Mouse (Mus musculus) layer of hippocampus, postnatal 10 days (tissue): ENCODE data around the gene Prdm13. TPM values are rescaled to one million over a fixed set of nuclear protein-coding genes. Genes with fewer than 3 reads are reported as not detected.

ENCODE experiments used
- DNase-seq, 2 experiments: peaks; one replicate each; pipeline ENCODE4 v3.0.0; 2021; ENCODE audit warnings: low spot score in 2 of 2
- long read RNA-seq: library from polyadenylated mRNA; stranded (forward); transcript quantifications from one replicate; pipeline ENCODE4 v2.0.0, GENCODE M21; 2023
- total RNA-seq, 2 experiments: library from RNA; stranded (reverse); gene quantifications; 2 replicates each; pipeline ENCODE4 v1.2.3; 2021

Gene Prdm13
- total RNA-seq: not detected
- long read RNA-seq: 0 reads

DNA sequence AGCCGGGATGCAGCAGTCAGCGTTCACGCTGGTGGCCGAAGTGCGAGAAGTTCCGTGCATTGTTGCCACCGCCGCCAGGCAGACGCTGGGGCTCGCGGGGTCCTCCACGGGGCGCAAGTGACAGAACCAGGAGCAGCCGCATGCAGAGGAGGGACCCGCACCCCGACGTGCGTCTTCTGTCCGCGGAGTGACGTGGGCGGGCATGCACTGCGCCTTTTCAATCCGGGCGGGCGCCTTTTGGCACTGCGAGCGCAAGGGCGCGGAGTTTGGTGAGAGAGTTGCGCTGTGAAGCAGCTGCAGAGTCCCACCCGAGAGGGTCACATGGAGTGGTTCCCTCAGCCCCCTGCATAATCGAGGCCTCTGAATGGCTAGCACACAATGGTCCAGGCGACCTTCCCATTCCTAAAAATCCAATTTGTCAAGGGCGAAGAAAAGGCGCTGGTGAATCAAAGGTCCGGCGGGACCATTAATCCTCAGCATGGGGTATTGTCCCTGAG, at the start of gene Prdm13:
TSS of gene Prdm13 (minus strand) at position 369 of the 497 bp plus-strand sequence.
- DNase-seq: no peak

DNA sequence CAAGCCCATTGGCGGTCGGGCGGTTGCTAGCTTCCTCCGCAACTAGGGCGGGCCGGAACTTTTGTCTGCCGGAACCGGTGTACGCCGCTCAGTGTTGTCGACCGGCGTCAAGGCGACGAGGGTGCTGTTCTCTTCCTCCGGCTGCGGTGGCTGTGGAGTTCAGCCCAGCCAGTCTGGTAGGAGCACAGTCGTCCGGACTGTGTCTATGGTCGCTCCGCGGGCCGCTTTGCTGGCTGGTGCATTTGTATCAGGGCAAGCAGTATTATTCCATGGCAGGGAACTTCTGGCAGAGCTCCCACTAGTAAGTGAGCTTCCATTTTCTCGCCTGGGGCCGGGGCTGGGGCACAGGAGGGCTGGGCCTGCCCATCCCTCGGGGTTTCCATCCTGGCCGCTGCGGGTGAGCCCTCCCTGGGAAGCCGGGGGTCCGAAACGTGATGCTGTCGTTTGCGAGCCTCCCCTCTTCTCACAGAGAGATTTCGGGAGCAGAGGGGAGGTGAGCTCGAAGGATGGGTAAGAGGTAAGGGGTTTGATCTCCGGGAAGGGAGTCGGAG, 41.9 kb upstream of the Prdm13 start, which contains the start of gene Ccnc:
TSS of gene Ccnc (plus strand) at position 87 of the 551 bp plus-strand sequence.
- peak; percentile 89 to 94 for DNase-seq

DNA sequence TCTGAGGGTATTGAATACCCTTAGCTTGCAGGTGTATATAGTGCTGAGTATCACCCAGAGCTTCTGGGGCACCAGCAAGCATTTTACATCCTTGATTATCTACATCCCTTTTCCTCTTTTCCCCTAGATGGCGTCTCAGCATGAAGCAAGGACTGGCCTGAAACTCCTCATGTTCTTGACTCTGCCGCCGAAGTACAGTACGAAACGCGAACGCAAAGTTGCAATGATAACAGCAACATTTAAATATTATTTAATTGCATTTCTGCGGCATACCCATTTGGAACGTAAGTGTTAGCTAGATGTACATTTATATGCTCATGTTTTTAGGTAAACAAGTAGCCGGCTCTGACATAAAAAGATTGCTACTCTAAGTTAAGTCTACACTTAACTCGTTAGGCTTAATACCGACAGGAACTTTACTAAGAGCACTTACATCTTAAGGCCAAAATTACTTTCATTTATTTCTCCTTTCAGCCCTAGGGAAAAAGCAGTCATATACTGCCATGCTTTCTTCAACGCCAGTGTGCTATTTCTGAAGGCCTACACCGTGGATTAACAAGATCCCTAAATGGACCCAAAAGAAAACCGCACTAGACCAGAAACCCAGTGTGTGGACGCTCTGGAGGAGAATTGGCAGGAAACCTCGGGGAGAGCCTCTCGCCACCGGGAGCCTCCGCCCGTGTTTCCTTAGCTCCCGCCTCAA, 41.3 kb upstream of the Prdm13 start:
- peak; percentile 19 to 45 for DNase-seq

DNA sequence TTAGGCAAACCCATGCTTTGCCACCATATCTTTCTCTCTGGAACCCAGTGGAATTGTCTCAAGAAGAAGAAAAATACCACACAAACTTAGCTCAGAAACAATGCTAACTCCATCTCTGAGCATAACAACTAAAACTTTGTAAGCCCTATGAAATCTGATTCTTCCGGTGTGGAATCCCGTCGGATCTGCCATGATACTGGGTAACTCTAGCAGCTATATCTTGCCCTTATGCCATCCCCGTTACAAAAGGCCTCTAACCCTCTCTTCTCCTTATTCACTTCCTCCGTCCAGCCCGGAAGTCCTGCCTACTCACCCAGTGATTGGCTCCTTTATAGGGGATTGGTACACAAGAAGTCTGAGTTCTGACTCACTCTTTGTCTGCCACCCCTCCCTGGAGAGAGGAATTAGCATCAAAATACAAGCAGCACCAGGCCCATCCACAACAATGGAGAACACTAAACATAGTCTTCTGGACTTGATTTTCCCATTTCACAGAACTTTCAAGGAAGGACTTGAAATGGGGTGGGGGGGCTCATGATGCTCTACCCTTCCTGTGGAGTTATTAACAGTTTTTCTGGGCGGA, 37.1 kb upstream of the Prdm13 start:
- DNase-seq: no peak

DNA sequence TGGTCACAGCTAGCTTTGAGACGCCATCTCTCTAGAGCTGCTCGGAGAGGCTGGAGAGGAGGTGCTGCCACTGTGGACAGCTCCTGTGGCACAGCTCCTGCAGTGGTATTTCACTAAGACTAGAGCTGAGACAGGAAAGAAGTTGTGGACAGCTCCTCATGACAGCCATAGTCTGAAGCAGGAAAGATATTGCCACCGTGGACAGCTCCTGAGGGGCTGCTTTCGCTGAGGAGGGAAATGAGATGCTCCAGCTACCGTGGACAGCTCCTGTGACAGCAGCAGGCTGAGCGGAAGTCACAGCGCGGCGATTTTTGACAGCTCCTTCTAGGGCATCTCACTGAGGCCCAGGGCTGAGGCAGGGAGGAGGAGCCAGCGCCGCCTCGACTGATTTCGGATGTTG, 26.4 kb upstream of the Prdm13 start:
- peak; percentile 54 to 71 for DNase-seq

DNA sequence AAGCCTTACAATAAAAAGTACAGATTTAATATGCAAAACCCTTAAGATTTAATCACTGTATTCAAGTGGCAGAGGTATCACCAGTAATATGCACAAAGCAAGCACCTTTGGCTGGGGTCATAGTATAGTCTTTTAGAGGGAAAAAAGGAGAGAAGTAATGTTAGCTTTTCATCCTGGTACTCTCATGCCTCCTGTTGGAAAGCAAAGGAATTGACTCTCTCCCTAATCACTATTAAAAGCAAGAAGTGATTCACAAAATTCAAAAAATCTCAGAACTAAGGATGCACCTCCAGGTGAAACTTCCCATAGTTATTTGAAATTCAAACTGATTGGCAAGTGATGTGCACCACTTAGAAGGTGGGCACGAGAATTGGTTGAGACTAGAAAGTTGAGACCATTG, 19.3 kb upstream of the Prdm13 start:
- no peak for DNase-seq

DNA sequence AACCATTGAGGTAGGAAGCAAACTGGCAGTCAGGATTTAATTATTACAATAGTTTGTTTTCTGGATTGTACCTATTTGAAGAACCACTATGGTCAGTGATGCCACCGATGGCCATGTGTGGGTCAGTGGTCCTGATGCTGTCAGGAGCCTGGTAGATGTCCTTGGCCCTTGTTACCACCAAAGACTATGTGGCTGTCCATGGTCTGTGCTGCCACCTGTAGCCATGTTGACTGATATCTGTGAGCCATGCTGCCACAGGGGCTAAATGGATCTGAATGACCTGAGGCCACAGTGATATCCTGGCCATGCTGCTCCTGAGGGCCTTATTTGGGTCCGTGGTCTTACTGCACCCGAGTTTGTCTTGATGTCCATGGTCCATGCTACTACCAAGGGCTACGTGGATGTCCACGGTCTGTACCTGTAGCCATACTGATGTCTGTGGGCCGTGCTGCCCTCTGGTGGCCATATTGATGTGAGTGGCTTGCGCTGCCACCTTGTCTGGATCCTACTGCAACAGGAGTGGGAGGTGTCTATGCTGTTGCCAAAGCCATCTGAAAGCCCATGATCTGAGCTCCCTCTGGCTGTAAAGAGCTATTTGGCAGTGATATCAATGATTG, 10.0 kb upstream of the Prdm13 start:
- peak; percentile 51 to 67 for DNase-seq

DNA sequence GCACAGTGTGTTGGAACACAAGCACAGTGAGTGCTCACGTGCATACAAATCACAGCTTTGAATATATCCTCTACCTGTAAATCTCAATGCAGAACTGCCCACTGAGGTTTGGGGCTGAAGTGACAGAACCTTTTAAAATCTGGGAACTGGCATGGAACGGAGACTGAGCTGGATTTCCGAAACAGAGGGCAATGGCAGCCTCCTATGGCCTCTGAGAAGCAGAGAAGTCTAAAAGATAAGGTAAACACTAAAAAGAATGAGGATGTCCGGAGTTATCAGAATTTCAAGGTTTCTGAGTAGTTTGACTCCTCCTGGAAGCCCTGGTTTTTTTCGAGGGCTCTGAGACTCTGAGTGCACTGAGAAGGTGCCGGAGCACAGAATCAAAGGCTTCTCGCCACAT, 4.5 kb upstream of the Prdm13 start:
- DNase-seq: no peak

DNA sequence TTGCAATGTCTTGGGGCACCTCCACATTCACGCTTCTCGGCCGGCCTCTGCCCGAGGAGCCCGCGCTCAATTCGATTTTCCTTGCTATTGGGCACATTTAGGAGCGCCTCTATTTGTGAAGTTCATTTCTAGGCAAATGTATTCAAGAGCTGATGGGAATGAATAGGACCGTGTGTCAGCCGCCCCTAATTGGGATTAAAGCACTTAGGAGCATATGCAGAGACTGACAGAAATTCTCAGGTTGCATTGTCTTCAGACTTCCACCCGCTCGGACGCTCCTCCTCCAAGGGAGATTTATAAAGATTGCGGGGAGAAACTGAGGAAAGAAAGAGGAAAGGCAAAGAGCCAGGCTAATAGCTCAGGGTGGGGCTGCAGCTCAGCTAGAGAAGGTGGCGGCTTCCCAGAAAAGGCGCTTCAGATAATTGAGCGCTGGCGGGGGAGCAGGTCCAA, 3.8 kb upstream of the Prdm13 start:
- no peak for DNase-seq

DNA sequence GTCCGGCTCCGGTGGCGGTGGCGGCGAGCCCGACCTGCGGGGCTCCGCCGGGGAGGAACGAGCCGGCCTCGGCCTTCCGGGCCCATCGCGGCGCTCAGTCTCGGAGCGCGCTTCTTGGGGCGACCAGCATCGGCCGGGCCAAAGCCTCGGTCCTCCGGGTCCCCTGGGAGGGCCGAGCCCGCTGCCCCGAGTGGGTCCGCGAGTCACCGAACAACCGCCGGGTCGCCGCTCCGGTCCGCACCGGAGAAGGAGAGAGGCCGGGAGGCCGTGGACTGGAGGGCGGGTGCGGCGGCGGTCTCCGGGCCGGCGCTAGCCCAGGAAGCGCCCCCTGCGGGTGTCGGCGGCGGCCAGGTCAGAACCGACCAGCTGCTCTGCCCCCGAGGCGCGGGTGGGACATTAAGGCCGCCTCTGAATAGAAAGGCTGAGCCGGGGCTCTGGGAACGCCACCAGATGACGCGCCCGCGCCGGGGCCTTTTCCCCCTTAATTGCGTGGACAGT, 3.0 kb upstream of the Prdm13 start:
- DNase-seq: peak; percentile 9 to 25

DNA sequence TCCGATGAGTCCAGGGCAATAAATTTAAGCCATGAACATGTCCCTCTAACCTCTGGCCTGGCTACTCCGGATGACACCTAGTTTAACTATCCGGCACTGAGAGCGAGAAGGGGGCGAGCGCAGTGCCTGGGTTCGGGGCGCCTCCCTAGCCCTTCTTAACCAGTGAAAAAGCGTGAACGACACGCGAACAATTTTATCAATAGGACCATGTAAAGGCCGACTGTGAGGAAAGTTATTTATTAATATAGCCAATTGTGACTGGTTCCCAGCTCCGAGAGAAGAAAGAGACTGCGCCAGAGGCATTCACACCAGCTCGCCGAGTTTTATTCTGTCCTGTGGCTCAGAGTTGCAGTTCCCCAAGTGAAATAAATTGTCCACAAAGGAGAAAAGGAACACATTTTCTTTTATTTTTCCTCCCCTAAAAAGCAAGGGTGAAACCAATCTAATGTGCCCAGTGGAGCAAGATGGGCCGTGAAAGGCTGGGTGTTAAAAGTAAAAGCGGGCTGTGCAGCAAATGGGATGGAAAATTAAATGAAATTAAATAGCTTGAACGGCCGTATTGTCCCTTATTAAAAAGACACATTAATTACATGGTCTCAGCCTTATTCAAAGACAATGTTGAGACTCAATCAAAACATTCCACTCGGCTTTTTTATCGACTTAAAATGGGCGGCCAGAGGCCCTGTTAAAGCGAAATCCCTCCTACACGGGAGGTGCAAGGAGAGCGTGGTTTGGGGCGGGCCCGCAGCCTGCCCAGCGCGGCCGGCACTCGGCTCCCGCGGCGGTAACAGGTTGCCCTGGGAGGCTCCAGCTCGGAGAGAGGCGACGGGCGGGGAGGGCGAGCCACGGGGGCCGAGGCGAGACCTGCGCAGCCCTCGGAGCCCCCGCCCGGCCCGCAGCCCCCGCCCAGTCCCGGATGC, 2.3 kb upstream of the Prdm13 start:
- no peak for DNase-seq

DNA sequence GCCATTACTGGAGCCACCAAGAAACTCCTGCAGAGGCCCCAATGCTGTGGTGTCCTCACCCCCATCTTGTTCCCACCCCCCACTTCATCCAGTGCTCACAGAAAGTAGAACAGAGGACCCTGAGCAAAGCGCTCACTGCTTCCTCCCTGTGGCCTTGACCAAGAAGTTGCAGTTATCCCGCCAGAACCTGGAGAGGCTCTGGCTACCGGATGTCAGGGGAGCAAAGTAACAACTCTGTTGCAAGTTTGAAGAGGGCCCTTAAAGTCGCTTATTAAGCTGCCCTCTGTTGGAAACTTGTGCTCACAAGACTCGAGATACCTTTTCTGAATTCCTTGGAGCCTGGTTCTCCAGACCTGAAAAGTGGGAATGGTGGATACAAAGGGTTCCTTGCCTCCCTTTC, 1.2 kb upstream of the Prdm13 start:
- DNase-seq: no peak

DNA sequence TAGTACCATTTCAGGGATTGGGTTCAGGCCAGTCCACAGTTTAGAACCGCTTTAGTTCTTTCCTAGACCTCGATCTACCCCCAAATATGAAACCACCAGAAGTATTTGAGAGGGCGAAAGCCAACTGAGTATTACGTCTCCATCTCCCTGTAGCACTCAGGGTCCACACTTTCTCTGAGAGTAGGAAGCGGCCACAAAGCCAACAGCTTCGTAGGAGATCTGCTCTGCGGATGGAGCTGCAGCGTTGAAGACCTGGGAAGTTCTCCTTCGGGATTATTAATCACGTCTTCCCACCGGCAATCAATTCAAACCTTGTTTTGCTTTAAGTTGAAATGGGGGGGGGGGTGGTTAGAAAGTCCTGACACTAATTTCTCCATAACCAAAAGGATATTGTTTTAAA, 653 bp upstream of the Prdm13 start:
- DNase-seq: no peak

DNA sequence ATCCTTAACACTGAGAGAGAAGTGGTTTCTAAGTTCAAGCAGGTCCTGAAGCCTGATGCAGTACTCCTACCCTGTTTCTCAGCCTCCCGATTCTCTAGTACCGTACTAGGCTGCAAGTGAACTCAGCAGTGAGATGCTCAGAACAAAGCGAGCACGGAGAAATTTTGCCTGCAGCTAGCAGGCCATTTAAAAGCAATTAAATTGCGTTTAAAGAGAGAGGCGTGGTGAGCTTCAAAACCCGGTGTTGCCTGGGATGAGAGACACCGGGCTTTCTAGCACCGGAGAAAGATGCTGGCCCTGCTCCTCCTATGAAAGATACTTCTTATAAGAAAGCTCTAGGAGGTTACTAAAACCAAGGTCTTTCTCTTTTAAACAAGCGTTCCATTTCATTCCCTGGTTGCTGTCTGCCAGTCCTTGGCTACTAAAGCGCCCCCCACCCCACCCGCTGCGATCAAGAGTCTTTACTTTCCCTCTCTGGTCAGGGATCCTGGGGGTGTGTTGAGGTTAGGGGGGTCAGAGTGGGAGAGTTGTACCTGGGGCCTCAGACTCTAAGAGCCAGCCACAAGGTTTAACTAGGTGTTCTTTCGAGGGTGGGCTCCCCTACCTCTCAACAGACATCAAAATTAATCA, 1.3 kb downstream of the Prdm13 start:
- no peak for DNase-seq

DNA sequence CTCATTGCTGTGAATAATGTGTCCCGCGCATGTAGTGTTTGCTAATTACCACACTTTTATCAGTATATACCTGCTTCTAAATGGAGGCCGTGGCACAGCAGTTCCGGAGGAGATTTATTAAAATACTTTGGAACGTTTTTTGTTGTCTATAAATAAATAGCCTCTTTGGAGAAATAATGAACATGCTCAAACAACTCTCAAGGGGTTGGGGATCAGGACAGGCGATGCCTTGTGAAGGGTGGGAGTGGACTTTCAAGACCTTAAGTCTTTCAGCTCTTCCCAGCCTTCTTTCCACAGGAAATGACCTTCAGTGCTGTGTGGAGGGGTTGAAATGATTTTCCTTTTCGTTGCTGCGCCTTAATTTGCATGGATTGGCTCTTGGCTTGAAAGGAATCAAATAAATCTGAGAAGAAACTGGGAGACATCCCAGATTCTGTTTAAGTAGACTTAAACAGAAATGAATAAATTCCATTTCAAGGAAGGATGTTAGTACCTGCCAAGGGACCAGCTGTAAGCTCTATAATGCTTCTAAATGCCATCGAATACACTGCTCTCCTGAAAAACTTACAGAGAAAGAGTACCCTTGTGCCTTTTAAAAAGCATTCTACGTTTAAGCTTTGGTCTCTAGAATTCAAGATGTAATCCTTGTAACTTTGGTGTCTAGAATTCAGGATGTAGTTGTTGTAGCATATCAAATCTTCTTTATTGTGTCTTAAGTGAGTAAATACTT, 3.2 kb downstream of the Prdm13 start:
- DNase-seq: no peak

DNA sequence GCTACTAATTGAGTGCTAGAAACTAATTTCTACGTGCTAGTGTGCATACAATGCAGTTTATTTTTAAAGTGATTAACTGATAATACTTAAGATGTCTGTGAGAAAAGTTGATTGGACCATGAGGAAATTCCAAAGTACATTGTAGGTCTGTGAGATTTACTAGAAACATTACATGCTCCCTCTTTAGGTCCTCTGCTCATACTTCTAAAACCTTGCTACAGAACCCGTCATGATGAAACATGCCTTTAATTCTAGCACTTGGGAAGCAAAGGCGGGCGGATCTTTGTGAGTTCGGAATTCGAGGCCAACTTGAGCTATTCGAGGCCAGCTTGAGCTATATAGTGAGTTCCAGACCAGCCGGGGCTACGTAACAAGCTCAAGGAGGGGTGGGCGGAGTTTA, 4.8 kb downstream of the Prdm13 start:
- no peak for DNase-seq

DNA sequence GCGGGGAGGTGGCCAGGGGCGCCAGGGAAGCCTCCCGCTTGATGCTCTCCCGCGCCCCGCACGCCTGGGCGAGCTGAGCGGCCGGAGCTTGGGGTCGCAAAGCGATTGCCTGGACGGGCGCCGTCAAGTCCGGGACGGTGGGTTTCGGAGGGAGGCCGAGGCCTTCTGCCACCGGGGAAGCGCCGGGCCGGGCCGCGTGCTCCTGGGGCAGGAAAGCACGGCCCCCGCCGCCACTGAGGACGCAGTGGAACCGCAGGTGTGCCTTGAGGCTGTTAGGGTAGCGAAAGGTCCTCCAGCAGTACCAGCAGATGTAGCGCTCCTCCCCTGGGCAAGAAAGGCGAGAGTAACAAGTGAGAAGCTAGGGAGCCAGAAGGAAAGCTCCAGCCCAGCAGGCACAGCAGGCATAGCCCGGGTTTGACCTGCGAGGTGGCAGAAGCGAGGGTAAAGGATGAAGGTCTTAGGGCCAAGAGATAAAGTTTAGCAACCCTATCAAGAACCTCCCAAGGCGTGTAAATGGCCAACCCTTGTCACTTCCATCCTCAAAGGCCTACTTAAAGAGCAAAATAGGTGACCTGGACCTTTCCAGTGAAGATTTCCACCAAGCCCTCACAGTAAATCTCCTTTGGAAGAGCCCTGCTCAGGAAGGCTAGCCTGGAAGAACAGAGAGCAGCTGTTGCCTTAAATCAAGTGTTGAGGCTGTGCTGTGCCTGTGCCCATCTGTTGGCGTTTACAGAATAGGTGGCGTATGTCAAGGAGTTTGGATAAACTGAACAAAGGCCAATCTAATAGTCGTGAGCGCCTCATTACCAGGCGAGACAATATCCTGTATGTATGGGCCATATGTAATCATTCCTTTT, 5.9 kb downstream of the Prdm13 start:
- DNase-seq: peak in 1 of 2 experiments; percentile 13

DNA sequence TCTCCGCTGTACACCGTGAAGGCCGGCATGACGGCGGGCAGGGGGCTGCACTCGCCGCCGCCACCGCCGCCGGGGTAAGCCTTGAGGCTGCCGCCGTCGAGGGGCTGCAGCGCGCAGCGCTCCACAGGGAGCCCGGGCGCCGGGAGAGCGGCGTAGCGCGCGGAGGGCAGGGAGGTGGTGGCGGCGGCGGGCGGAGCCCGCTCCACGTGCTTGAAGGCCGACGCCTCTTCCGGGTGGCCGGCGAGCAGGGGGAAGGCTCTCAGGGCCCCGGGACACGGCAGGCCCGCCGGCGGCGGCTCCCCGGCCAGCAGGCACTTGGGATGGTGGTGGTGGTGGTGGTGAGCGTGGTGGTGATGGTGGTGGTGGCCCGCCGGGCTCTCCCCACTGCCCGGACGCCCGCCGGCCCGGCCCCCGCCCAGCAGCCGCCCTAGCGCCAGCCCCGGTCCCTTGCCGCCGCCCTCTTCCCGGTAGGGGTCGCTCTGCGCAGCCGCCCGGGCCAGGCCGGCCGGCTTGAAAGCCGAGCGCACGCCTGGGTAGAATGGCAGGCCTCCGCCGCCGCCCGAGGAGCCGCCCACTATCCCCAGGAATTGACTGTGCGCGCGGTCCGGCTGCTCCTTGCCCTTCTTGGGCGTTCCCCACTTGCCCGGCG, 6.7 kb downstream of the Prdm13 start:
- DNase-seq: peak in 1 of 2 experiments; percentile 14
